Mouse (Mus musculus) intestine, embryonic 16.5 days (tissue): ENCODE results near the gene Cldn24. TPM values are rescaled to one million over a fixed set of nuclear protein-coding genes. Genes with fewer than 3 reads are reported as not detected.
A peak's percentile ranks its signal among the peaks of the same experiment; 100 is the strongest.

Source experiments
- ATAC-seq: fragments of 200-750 bp; cut with Nextera tagmentation; 2 replicates; pipeline ENCODE4 v1.8.0; 2017; ENCODE audit warnings: moderate TSS enrichment, moderate library complexity
- H3K27ac ChIP-seq: fragments of 300-500 bp; sonication (generic); 2 replicates; pipeline ENCODE4 v1.5.1; 2014; ENCODE audit warnings: mild to moderate bottlenecking, low read length
- H3K27me3 ChIP-seq: fragments of 300-500 bp; sonication (generic); replicated peaks from 2 replicates; pipeline ENCODE4 v1.6.1; 2014; ENCODE audit warnings: low read length, control low read depth, mixed read lengths; ENCODE audit not compliant: control insufficient read depth, insufficient read depth
- H3K36me3 ChIP-seq: fragments of 300-500 bp; sonication (generic); 2 replicates; pipeline ENCODE4 v1.6.1; 2014; ENCODE audit warnings: low read length, control low read depth; ENCODE audit not compliant: control insufficient read depth, insufficient read depth
- H3K4me1 ChIP-seq: fragments of 300-500 bp; sonication (generic); 2 replicates; pipeline ENCODE4 v1.6.1; 2014; ENCODE audit warnings: low read length, control low read depth, mixed read lengths; ENCODE audit not compliant: control insufficient read depth, insufficient read depth
- H3K4me2 ChIP-seq: fragments of 300-500 bp; sonication (generic); 2 replicates; pipeline ENCODE4 v1.6.1; 2014; ENCODE audit warnings: low read depth, low read length, control low read depth
- H3K4me3 ChIP-seq: fragments of 300-500 bp; sonication (generic); 2 replicates; pipeline ENCODE4 v1.5.1; 2014; ENCODE audit warnings: mild to moderate bottlenecking, low read length
- H3K9ac ChIP-seq: fragments of 300-500 bp; sonication (generic); 2 replicates; pipeline ENCODE4 v1.6.1; 2014; ENCODE audit warnings: low read depth, low read length
- H3K9me3 ChIP-seq: fragments of 300-500 bp; sonication (generic); 2 replicates; pipeline ENCODE4 v1.6.1; 2016; ENCODE audit warnings: low read length, control low read depth; ENCODE audit not compliant: control insufficient read depth
- WGBS: fragments of 180-500 bp; shearing (Covaris S2); extraction: QIAGEN DNeasy Blood & Tissue Kit; methylation state at CpG from one replicate; pipeline ENCODE4 v1.1.7; 2014; 5-methylcytosine and 5-hydroxymethylcytosine counted together
- polyA plus RNA-seq: library from polyadenylated mRNA; unstranded; fragments of >200 nt; fragmentation: Nextera tagmentation; extraction: Ambion mirVana; gene quantifications from 2 replicates; pipeline ENCODE4 v1.2.1, GENCODE M21; 2015

Gene Cldn24
- polyA plus RNA-seq, 1 experiment from 2014 or later: not detected

- Histone ChIP-seq H3K36me3 (peaks cover 10% of the 10 kb centered on the region; the same call in 1 of the 2 replicates), H3K27ac (no peak overlapping the region)
Measured at GRCm38 (mm10) chr8:47847161-47847560, 25.2 kb downstream of the Cldn24 start.

GRCm38 (mm10) chr8:47847931-47848330 is 26.0 kb downstream of the Cldn24 start:
- Histone ChIP-seq H3K27me3 (no peaks in the 10 kb centered on the region), H3K4me1 (peaks cover 9% of the 10 kb centered on the region; the same call in 1 of the 2 replicates), H3K4me3 (no peak overlapping the region), H3K27ac (no peak overlapping the region), H3K4me2 (no peak overlapping the region), H3K36me3 (peaks cover 10% of the 10 kb centered on the region; the same call in 1 of the 2 replicates), H3K9me3 (no peaks in the 10 kb centered on the region), H3K9ac (no peak overlapping the region)
- no peak for ATAC-seq
- 98% methylated on average over 6 of the region's 6 CpGs for whole genome bisulfite sequencing

More at GRCm38 (mm10) chr8:47847161-47847560, 25.2 kb downstream of the Cldn24 start:
- Histone ChIP-seq H3K4me2 (no peak overlapping the region), H3K4me1 (peaks cover 2% of the 10 kb centered on the region; the same call in 1 of the 2 replicates), H3K9me3 (no peaks in the 10 kb centered on the region), H3K4me3 (no peak overlapping the region), H3K27me3 (no peaks in the 10 kb centered on the region), H3K9ac (no peak overlapping the region)
- 94% methylated on average over 14 of the region's 14 CpGs for WGBS
- ATAC-seq: no peak

GRCm38 (mm10) chr8:47849842-47850241 is 27.9 kb downstream of the Cldn24 start:
- H3K9ac ChIP-seq: no peak overlapping the region
- H3K4me3 ChIP-seq: no peak overlapping the region
- H3K27me3 ChIP-seq: no peaks in the 10 kb centered on the region
- H3K4me2 ChIP-seq: no peak overlapping the region
- peaks cover 11% of the 10 kb centered on the region; the same call in 1 of the 2 replicates for H3K4me1 ChIP-seq
- WGBS: 80% methylated on average over 8 of the region's 8 CpGs
- no peak for ATAC-seq
- H3K9me3 ChIP-seq: no peaks in the 10 kb centered on the region
- no peak overlapping the region for H3K27ac ChIP-seq
- peaks cover 10% of the 10 kb centered on the region; the same call in 1 of the 2 replicates for H3K36me3 ChIP-seq

- WGBS: 52% methylated on average over 12 of the region's 12 CpGs
- peak; percentile 86 for ATAC-seq
- H3K4me1 ChIP-seq: peaks cover 11% of the 10 kb centered on the region; the same call in 1 of the 2 replicates
- H3K27ac ChIP-seq: peak overlapping the region; percentile 71
- no peaks in the 10 kb centered on the region for H3K9me3 ChIP-seq
- peak overlapping the region; percentile 8 for H3K4me3 ChIP-seq
- H3K4me2 ChIP-seq: peak overlapping the region; percentile 43
- H3K27me3 ChIP-seq: no peaks in the 10 kb centered on the region
- H3K36me3 ChIP-seq: peaks cover 10% of the 10 kb centered on the region; the same call in 1 of the 2 replicates
- no peak overlapping the region for H3K9ac ChIP-seq
Measured at GRCm38 (mm10) chr8:47851824-47852502, 30.0 kb downstream of the Cldn24 start.

- ATAC-seq: no peak
- 75% methylated on average over 5 of the region's 5 CpGs for WGBS
- no peak overlapping the region; the same call in 1 of the 2 replicates for H3K4me2 ChIP-seq
- H3K9me3 ChIP-seq: no peaks in the 10 kb centered on the region
- H3K4me3 ChIP-seq: no peak overlapping the region
- no peaks in the 10 kb centered on the region for H3K27me3 ChIP-seq
- no peak overlapping the region for H3K9ac ChIP-seq
- peaks cover 11% of the 10 kb centered on the region; the same call in 1 of the 2 replicates for H3K4me1 ChIP-seq
- H3K36me3 ChIP-seq: 0 out of 2 replicates have a peak, but pooled peaks cover 7% of the 10 kb centered on the region
- H3K27ac ChIP-seq: peak overlapping the region; percentile 71; the same call in 1 of the 2 replicates
Measured at GRCm38 (mm10) chr8:47852737-47853136, 30.8 kb downstream of the Cldn24 start.

GRCm38 (mm10) chr8:47853356-47853755 is 31.4 kb downstream of the Cldn24 start:
- no peaks in the 10 kb centered on the region for H3K27me3 ChIP-seq
- H3K36me3 ChIP-seq: 0 out of 2 replicates have a peak, but pooled peaks cover under 1% of the 10 kb centered on the region
- H3K4me2 ChIP-seq: no peak overlapping the region
- 85% methylated on average over 5 of the region's 5 CpGs for WGBS
- no peak overlapping the region for H3K27ac ChIP-seq
- no peak overlapping the region for H3K9ac ChIP-seq
- H3K4me1 ChIP-seq: peaks cover 11% of the 10 kb centered on the region; the same call in 1 of the 2 replicates
- H3K4me3 ChIP-seq: no peak overlapping the region
- ATAC-seq: no peak
- no peaks in the 10 kb centered on the region for H3K9me3 ChIP-seq

GRCm38 (mm10) chr8:47859259-47859658 is 37.3 kb downstream of the Cldn24 start:
- Histone ChIP-seq H3K9ac (no peak overlapping the region), H3K4me3 (no peak overlapping the region), H3K4me1 (no peaks in the 10 kb centered on the region), H3K27ac (no peak overlapping the region), H3K9me3 (no peaks in the 10 kb centered on the region), H3K27me3 (no peaks in the 10 kb centered on the region), H3K4me2 (no peak overlapping the region), H3K36me3 (peaks cover 16% of the 10 kb centered on the region)
- no peak for ATAC-seq
- WGBS: 91% methylated on average over 12 of the region's 12 CpGs

GRCm38 (mm10) chr8:47866568-47866967 is 44.6 kb downstream of the Cldn24 start:
- no peak overlapping the region for H3K27ac ChIP-seq
- H3K4me2 ChIP-seq: no peak overlapping the region
- no peak for ATAC-seq
- no peaks in the 10 kb centered on the region for H3K4me1 ChIP-seq
- peaks cover 20% of the 10 kb centered on the region for H3K36me3 ChIP-seq
- H3K9me3 ChIP-seq: no peaks in the 10 kb centered on the region
- H3K27me3 ChIP-seq: no peaks in the 10 kb centered on the region
- no peak overlapping the region for H3K4me3 ChIP-seq
- WGBS: 85% methylated on average over 8 of the region's 8 CpGs
- no peak overlapping the region for H3K9ac ChIP-seq

- H3K36me3 ChIP-seq: peaks cover 20% of the 10 kb centered on the region
- no peak overlapping the region for H3K4me2 ChIP-seq
- WGBS: 29% methylated on average over 8 of the region's 8 CpGs
- H3K27ac ChIP-seq: no peak overlapping the region
- H3K27me3 ChIP-seq: no peaks in the 10 kb centered on the region
- H3K9ac ChIP-seq: no peak overlapping the region
- H3K4me1 ChIP-seq: no peaks in the 10 kb centered on the region
- no peak overlapping the region for H3K4me3 ChIP-seq
- no peaks in the 10 kb centered on the region for H3K9me3 ChIP-seq
- peak; percentile 72 for ATAC-seq
Measured at GRCm38 (mm10) chr8:47867067-47867466, 45.1 kb downstream of the Cldn24 start.
